Mouse (Mus musculus): ENCODE data around the gene Erbin. TPM values are rescaled to one million over a fixed set of nuclear protein-coding genes. Genes with fewer than 3 reads are reported as not detected.

Erbin gene
- 7.1 and 7.8 TPM in 2 replicates for polyA plus RNA-seq (2015; fragmentation: Nextera tagmentation; extraction: Ambion mirVana)

GRCm38 (mm10) chr13:103920261-103920932 lies at the start of gene Erbin:
Gene Erbin (minus strand): TSS chr13:103920514.
- Histone ChIP-seq H3K4me2 (peak within 1 kb of the TSS; percentile 85), H3K4me3 (peak within 1 kb of the TSS; percentile 53), H3K4me1 (replicated peaks) (peaks cover 34% of the 10 kb centered on the region), H3K9ac (peak within 1 kb of the TSS; percentile 95), H3K9me3 (no peaks in the 10 kb centered on the region), H3K27ac (replicated peaks) (peak within 1 kb of the TSS; percentile 97), H3K27me3 (no peaks in the 10 kb centered on the region), H3K36me3 (no peaks in the 10 kb centered on the region)
- under 1% methylated on average over 87 of the region's 93 CpGs for WGBS
- peak; percentile 80 for ATAC-seq (ENCODE audit: low FRiP score, low read depth)

DNA sequence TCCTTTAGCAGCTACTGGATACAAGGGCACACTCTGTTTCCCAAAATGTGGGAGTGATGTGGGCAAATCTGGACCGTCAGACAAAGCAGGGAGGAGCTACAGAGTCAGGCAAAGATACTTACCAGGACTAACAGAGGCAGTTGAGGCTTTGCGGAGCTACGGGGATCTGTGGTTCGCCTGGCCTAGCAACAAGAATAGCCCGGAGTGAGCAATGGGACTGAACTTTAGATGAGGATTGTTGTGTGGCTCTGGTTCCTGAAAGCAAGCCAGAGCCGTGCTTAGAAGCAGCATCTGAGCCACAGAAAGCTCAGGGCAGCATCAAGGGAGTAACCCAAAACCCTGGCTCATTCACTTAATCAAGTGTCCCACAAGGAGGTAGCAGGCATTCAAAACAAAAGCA lies 49.6 kb upstream of the Erbin start:
- no peak overlapping the region for H3K4me3 ChIP-seq
- H3K27me3 ChIP-seq: no peaks in the 10 kb centered on the region
- no peaks in the 10 kb centered on the region for H3K36me3 ChIP-seq
- no peak overlapping the region for H3K4me2 ChIP-seq
- H3K27ac ChIP-seq (replicated peaks): no peak overlapping the region
- ATAC-seq (ENCODE audit: low FRiP score, low read depth): no peak
- H3K9me3 ChIP-seq: no peaks in the 10 kb centered on the region
- peaks cover 10% of the 10 kb centered on the region; the same call in 1 of the 2 replicates for H3K4me1 ChIP-seq (replicated peaks)
- no peak overlapping the region for H3K9ac ChIP-seq
- 68% methylated on average over 6 of the region's 6 CpGs for WGBS

DNA sequence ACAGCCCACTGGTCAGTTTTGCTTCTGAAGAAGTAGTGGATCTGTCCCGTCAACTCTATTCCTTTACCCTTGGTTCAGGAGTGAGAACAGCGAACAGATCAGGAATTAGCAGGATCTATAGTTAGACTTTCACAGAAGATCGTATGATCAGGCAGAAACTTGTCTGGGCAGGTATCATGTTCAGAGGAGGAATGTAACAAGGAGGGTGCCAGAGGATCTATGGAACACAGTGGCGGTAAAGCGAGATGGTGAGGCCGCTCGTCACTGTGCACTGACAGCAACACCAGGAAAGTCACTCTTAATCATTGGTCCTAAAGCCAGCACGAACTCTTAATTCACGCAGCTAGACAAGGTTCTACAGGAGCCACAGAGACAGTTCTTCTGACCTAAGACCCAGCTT lies 47.7 kb upstream of the Erbin start:
- no peak overlapping the region for H3K9ac ChIP-seq
- peaks cover 10% of the 10 kb centered on the region; the same call in 1 of the 2 replicates for H3K4me1 ChIP-seq (replicated peaks)
- H3K4me3 ChIP-seq: no peak overlapping the region
- WGBS: 96% methylated on average over 9 of the region's 9 CpGs
- no peak overlapping the region for H3K27ac ChIP-seq (replicated peaks)
- no peak for ATAC-seq (ENCODE audit: low FRiP score, low read depth)
- H3K9me3 ChIP-seq: no peaks in the 10 kb centered on the region
- H3K36me3 ChIP-seq: no peaks in the 10 kb centered on the region
- H3K27me3 ChIP-seq: no peaks in the 10 kb centered on the region
- no peak overlapping the region for H3K4me2 ChIP-seq

DNA sequence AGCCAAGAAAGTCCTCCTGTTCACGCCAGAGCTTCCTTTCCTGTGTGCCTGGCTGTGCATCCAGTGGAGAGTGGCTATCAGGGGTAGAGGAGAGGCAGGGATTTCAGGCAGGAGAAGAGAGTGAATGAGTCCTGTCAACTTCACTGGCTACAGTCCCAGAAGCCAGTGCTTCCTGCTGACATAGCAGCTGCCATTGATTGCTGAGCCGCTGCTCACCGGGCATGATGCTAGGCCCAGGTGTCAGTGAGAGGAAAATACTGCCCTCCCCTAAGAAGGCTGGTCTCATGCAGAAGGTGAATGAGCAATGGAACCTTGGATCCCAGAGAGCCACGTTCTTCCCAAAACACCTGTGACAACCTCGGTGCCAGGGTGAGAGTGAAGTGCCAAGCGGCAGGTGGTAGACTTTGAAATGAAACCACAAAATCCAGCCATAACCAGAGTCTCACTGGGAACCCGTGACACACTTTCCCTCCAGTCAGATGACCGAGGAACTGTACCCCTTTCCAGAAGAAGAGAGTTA lies 46.4 kb upstream of the Erbin start:
- ATAC-seq (ENCODE audit: low FRiP score, low read depth): no peak
- WGBS: 72% methylated on average over 8 of the region's 8 CpGs
- Histone ChIP-seq H3K27me3 (no peaks in the 10 kb centered on the region), H3K27ac (replicated peaks) (no peak overlapping the region), H3K4me2 (no peak overlapping the region), H3K9me3 (no peaks in the 10 kb centered on the region), H3K4me3 (no peak overlapping the region), H3K36me3 (no peaks in the 10 kb centered on the region), H3K9ac (no peak overlapping the region), H3K4me1 (replicated peaks) (peaks cover 10% of the 10 kb centered on the region; the same call in 1 of the 2 replicates)

DNA sequence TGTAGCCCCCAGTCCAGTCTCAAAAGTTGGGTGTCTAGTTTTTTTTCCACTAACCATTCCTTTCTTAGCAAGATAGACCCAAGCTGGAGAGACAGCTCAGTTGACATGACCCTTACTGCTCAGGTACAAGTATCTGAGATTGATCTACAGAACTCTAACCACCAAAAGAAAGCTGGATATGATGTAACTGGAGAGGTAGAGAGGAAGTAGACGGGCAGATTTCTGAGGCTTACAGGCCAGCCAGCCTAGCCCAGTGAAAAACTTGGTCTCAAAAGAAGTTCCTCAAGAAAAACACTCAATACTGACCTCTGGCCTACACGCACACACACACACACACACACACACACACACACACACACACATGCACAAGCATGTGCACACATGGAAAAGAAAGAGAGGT lies 44.9 kb upstream of the Erbin start:
- ATAC-seq (ENCODE audit: low FRiP score, low read depth): no peak
- H3K27me3 ChIP-seq: no peaks in the 10 kb centered on the region
- H3K4me3 ChIP-seq: no peak overlapping the region
- WGBS: 94% methylated on average over 2 of the region's 2 CpGs
- no peak overlapping the region for H3K4me2 ChIP-seq
- no peak overlapping the region for H3K27ac ChIP-seq (replicated peaks)
- peaks cover 6% of the 10 kb centered on the region; the same call in 1 of the 2 replicates for H3K4me1 ChIP-seq (replicated peaks)
- no peaks in the 10 kb centered on the region for H3K9me3 ChIP-seq
- H3K9ac ChIP-seq: no peak overlapping the region
- no peaks in the 10 kb centered on the region for H3K36me3 ChIP-seq

- Histone ChIP-seq H3K27me3 (no peaks in the 10 kb centered on the region), H3K27ac (replicated peaks) (no peak overlapping the region), H3K9ac (no peak overlapping the region), H3K4me1 (replicated peaks) (no peaks in the 10 kb centered on the region), H3K9me3 (no peaks in the 10 kb centered on the region), H3K36me3 (no peaks in the 10 kb centered on the region), H3K4me2 (no peak overlapping the region), H3K4me3 (no peak overlapping the region)
- ATAC-seq (ENCODE audit: low FRiP score, low read depth): no peak
- WGBS: 78% methylated on average over 2 of the region's 2 CpGs
Measured at GRCm38 (mm10) chr13:103963094-103963493, 42.8 kb upstream of the Erbin start.

- H3K4me1 ChIP-seq (replicated peaks): no peaks in the 10 kb centered on the region
- H3K36me3 ChIP-seq: no peaks in the 10 kb centered on the region
- H3K9me3 ChIP-seq: no peaks in the 10 kb centered on the region
- no peak for ATAC-seq (ENCODE audit: low FRiP score, low read depth)
- H3K27ac ChIP-seq (replicated peaks): no peak overlapping the region
- no peaks in the 10 kb centered on the region for H3K27me3 ChIP-seq
- no peak overlapping the region for H3K4me3 ChIP-seq
- no peak overlapping the region for H3K9ac ChIP-seq
- H3K4me2 ChIP-seq: no peak overlapping the region
- WGBS: 80% methylated on average over 5 of the region's 5 CpGs
Measured at GRCm38 (mm10) chr13:103959841-103960240, 39.5 kb upstream of the Erbin start.

GRCm38 (mm10) chr13:103958607-103959123 lies 38.4 kb upstream of the Erbin start:
- WGBS: 79% methylated on average over 9 of the region's 9 CpGs
- no peak overlapping the region for H3K4me2 ChIP-seq

GRCm38 (mm10) chr13:103957175-103957940 lies 37.0 kb upstream of the Erbin start:
- no peaks in the 10 kb centered on the region for H3K9me3 ChIP-seq
- no peak overlapping the region for H3K4me3 ChIP-seq
- WGBS: 81% methylated on average over 8 of the region's 8 CpGs
- H3K9ac ChIP-seq: no peak overlapping the region
- no peak for ATAC-seq (ENCODE audit: low FRiP score, low read depth)
- H3K27ac ChIP-seq (replicated peaks): no peak overlapping the region
- no peaks in the 10 kb centered on the region for H3K4me1 ChIP-seq (replicated peaks)
- H3K27me3 ChIP-seq: no peaks in the 10 kb centered on the region
- no peaks in the 10 kb centered on the region for H3K36me3 ChIP-seq
- H3K4me2 ChIP-seq: no peak overlapping the region

More at GRCm38 (mm10) chr13:103958607-103959123, 38.4 kb upstream of the Erbin start:
- H3K4me1 ChIP-seq (replicated peaks): no peaks in the 10 kb centered on the region
- H3K36me3 ChIP-seq: no peaks in the 10 kb centered on the region
- H3K27me3 ChIP-seq: no peaks in the 10 kb centered on the region
- no peak overlapping the region for H3K9ac ChIP-seq
- H3K27ac ChIP-seq (replicated peaks): no peak overlapping the region
- ATAC-seq (ENCODE audit: low FRiP score, low read depth): no peak
- no peak overlapping the region for H3K4me3 ChIP-seq
- no peaks in the 10 kb centered on the region for H3K9me3 ChIP-seq

DNA sequence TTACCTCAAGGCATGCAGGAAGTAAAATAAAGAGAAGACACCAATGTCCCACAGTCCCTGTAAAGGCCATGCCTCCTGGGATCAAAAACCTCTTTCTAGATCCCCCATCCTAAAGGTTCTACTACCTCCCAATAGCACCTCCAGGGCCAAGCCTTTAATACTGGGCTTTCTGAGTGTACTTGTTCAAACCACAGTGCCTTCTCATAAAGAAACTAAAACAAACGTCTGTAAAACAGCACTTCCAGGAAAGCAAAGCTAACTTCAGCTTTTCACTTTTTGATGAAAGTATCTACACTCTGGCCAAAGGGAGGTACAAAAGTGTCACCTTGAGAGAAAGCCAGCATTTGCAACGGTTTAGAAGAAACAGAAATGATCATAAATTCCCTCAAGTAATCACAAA lies 35.3 kb upstream of the Erbin start:
- Histone ChIP-seq H3K4me3 (no peak overlapping the region), H3K27me3 (no peaks in the 10 kb centered on the region), H3K9me3 (no peaks in the 10 kb centered on the region), H3K27ac (replicated peaks) (no peak overlapping the region), H3K4me1 (replicated peaks) (no peaks in the 10 kb centered on the region), H3K9ac (no peak overlapping the region), H3K4me2 (no peak overlapping the region), H3K36me3 (no peaks in the 10 kb centered on the region)
- ATAC-seq (ENCODE audit: low FRiP score, low read depth): no peak
- WGBS: 64% methylated on average over 2 of the region's 2 CpGs

DNA sequence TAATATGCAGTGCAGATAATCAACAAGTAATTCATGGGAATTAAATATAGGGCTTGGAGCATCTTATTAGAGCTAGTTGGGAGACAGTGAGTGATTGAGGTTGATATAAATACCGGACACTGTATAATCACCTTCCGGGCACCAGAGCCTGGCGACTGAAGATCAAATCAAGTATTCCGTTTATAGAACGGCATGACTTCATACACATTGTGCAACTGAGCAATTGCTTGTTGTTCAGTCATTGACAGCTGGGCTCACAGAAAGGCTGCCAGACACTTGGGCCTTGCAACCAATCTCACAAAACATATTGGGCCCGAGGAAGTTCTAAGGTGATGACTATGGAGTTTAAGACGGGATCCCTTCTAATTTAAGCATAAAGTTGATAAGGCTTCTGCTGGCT lies 31.1 kb upstream of the Erbin start:
- no peak overlapping the region for H3K27ac ChIP-seq (replicated peaks)
- no peak for ATAC-seq (ENCODE audit: low FRiP score, low read depth)
- no peaks in the 10 kb centered on the region for H3K36me3 ChIP-seq
- H3K4me1 ChIP-seq (replicated peaks): no peaks in the 10 kb centered on the region
- H3K4me2 ChIP-seq: no peak overlapping the region
- WGBS: 89% methylated on average over 7 of the region's 7 CpGs
- no peak overlapping the region for H3K9ac ChIP-seq
- no peaks in the 10 kb centered on the region for H3K27me3 ChIP-seq
- H3K9me3 ChIP-seq: no peaks in the 10 kb centered on the region
- H3K4me3 ChIP-seq: no peak overlapping the region

- Histone ChIP-seq H3K9me3 (no peaks in the 10 kb centered on the region), H3K36me3 (no peaks in the 10 kb centered on the region), H3K9ac (no peak overlapping the region), H3K4me3 (no peak overlapping the region), H3K27ac (replicated peaks) (no peak overlapping the region), H3K27me3 (no peaks in the 10 kb centered on the region), H3K4me1 (replicated peaks) (no peaks in the 10 kb centered on the region), H3K4me2 (no peak overlapping the region)
- 88% methylated on average over 2 of the region's 2 CpGs for WGBS
- ATAC-seq (ENCODE audit: low FRiP score, low read depth): no peak
Measured at GRCm38 (mm10) chr13:103940796-103941195, 20.5 kb upstream of the Erbin start.
